Mouse (Mus musculus) embryonic fibroblast, embryonic 13.5 days (primary cell): ENCODE results near the gene Smad3.

Experiments
- CTCF ChIP-seq: IDR thresholded peaks from 2 replicates; pipeline ENCODE4 v1.5.1; 2011; ENCODE audit warnings: mild to moderate bottlenecking, control low read depth, low read length, moderate library complexity, borderline replicate concordance; ENCODE audit not compliant: insufficient read depth
- POLR2A ChIP-seq: IDR thresholded peaks from 2 replicates; pipeline ENCODE4 v1.6.1; 2011; ENCODE audit warnings: low read depth, mild to moderate bottlenecking, control low read depth, low read length, moderate library complexity

DNA sequence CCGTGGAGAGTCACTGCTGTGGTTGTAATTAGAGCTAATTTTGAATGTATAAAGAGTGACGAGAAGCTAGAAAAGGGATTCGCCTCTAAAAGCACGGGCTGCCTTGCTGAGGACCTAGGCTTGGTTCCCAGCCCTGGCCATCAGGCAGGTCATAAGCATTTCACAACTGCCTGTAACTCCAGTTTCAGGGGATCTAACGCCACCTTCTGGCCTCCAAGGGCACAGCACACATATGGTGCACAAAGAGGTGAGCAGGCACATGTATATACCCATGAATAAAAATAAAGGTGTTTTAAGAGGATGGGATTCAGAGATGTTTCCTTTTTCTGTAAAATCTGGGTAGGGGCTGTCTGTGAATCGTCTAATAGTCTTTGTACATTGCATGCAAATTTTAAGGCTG is 147.6 kb downstream of the Smad3 start:
- TF ChIP-seq CTCF: peak; percentile 29; the same call in 1 of the 2 replicates
- TF ChIP-seq POLR2A: no peak
